Mouse (Mus musculus): Measurements from ENCODE around the gene Fam214b. TPM values are rescaled to one million over a fixed set of nuclear protein-coding genes. Genes with fewer than 3 reads are reported as not detected.

The Fam214b gene
- polyA plus RNA-seq, 1 experiment from 2014 or later: 8.1 TPM

DNA sequence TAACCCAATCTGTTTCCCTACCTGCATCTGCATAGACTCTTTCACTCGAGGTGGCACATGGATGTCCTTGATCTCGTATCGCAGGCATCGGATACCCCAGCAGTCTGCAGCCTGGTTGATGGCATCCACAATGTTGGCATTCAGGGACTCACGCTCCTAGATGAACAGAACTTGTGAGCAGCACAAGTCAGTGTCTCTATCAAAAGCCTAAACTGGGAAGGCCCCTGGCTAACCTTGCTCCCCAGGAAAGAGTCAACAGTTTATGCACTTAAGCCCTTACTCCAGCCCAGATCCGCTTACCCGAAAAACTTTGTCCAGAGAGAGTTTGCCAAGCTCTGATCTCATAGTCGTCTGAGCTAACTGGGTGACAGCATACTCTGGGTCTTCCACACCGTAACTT lies 16.3 kb downstream of the Fam214b start:
- TF ChIP-seq CTCF (IDR thresholded peaks at IDR 0.05; ENCODE audit: low read depth): no peak
- H3K4me2 ChIP-seq (ENCODE audit: low read length): 0 out of 2 replicates have a peak overlapping the region, but pooled peaks have one; percentile 79

GRCm38 (mm10) chr4:43029121-43029520 lies 16.9 kb downstream of the Fam214b start:
- WGBS: 89% methylated on average over 7 of the region's 7 CpGs
- H3K36me3 ChIP-seq (ENCODE audit: insufficient read depth, low read length): peaks cover 30% of the 10 kb centered on the region
- no peaks in the 10 kb centered on the region for H3K9me3 ChIP-seq (replicated peaks; ENCODE audit: low read length)
- no peak overlapping the region for H3K4me3 ChIP-seq (replicated peaks; ENCODE audit: low read depth, low read length)
- no peak overlapping the region for H3K27ac ChIP-seq
- ATAC-seq (replicated peaks; ENCODE audit: low FRiP score, low read depth) (no peak), DNase-seq (ENCODE audit: low spot score) (no peak)
- H3K27me3 ChIP-seq (ENCODE audit: insufficient read depth, low read length): no peaks in the 10 kb centered on the region
- peaks cover 16% of the 10 kb centered on the region for H3K4me1 ChIP-seq (replicated peaks; ENCODE audit: insufficient read depth, low read length)
- no peak overlapping the region for H3K9ac ChIP-seq (ENCODE audit: low read depth, low read length)
- TF ChIP-seq CTCF (IDR thresholded peaks at IDR 0.05; ENCODE audit: low read depth): no peak
- H3K4me2 ChIP-seq (ENCODE audit: low read length): no peak overlapping the region

More for the DNA sequence above, 16.3 kb downstream of the Fam214b start:
- DNase-seq (ENCODE audit: low spot score) (no peak), ATAC-seq (replicated peaks; ENCODE audit: low FRiP score, low read depth) (no peak)
- Histone ChIP-seq H3K9ac (ENCODE audit: low read depth, low read length) (0 out of 2 replicates have a peak overlapping the region, but pooled peaks have one; percentile 5), H3K4me3 (replicated peaks; ENCODE audit: low read depth, low read length) (no peak overlapping the region), H3K4me1 (replicated peaks; ENCODE audit: insufficient read depth, low read length) (peaks cover 11% of the 10 kb centered on the region), H3K36me3 (ENCODE audit: insufficient read depth, low read length) (peaks cover 35% of the 10 kb centered on the region), H3K9me3 (replicated peaks; ENCODE audit: low read length) (no peaks in the 10 kb centered on the region), H3K27me3 (ENCODE audit: insufficient read depth, low read length) (no peaks in the 10 kb centered on the region), H3K27ac (no peak overlapping the region)
- 96% methylated on average over 9 of the region's 9 CpGs for WGBS

- WGBS: 5% methylated on average over 42 of the region's 42 CpGs
- peak; percentile 83 for TF ChIP-seq CTCF (IDR thresholded peaks at IDR 0.05; ENCODE audit: low read depth)
- Histone ChIP-seq H3K4me3 (replicated peaks; ENCODE audit: low read depth, low read length) (peak within 1 kb of the TSS; percentile 49), H3K4me2 (ENCODE audit: low read length) (peak within 1 kb of the TSS; percentile 64), H3K36me3 (ENCODE audit: insufficient read depth, low read length) (peaks cover 45% of the 10 kb centered on the region), H3K9ac (ENCODE audit: low read depth, low read length) (peak within 1 kb of the TSS; percentile 64), H3K27ac (peak within 1 kb of the TSS; percentile 90), H3K9me3 (replicated peaks; ENCODE audit: low read length) (no peaks in the 10 kb centered on the region), H3K27me3 (ENCODE audit: insufficient read depth, low read length) (no peaks in the 10 kb centered on the region), H3K4me1 (replicated peaks; ENCODE audit: insufficient read depth, low read length) (peaks cover 12% of the 10 kb centered on the region)
- DNase-seq (ENCODE audit: low spot score) (peak; percentile 98), ATAC-seq (replicated peaks; ENCODE audit: low FRiP score, low read depth) (peak; percentile 90)
Measured at GRCm38 (mm10) chr4:43025084-43025960, 20.7 kb downstream of the Fam214b start, which contains the start of gene Pigo. Gene Pigo (minus strand): TSS chr4:43025819.

GRCm38 (mm10) chr4:43024673-43025072 lies 21.3 kb downstream of the Fam214b start:
- H3K4me1 ChIP-seq (replicated peaks; ENCODE audit: insufficient read depth, low read length): peaks cover 9% of the 10 kb centered on the region; the same call in 1 of the 2 replicates
- H3K9ac ChIP-seq (ENCODE audit: low read depth, low read length): peak overlapping the region; percentile 64; the same call in 1 of the 2 replicates
- TF ChIP-seq CTCF (IDR thresholded peaks at IDR 0.05; ENCODE audit: low read depth): no peak
- WGBS: 76% methylated on average over 14 of the region's 14 CpGs
- H3K4me2 ChIP-seq (ENCODE audit: low read length): peak overlapping the region; percentile 64
- ATAC-seq (replicated peaks; ENCODE audit: low FRiP score, low read depth): no peak
- peak overlapping the region; percentile 49 for H3K4me3 ChIP-seq (replicated peaks; ENCODE audit: low read depth, low read length)
- H3K36me3 ChIP-seq (ENCODE audit: insufficient read depth, low read length): peaks cover 48% of the 10 kb centered on the region
- H3K27ac ChIP-seq: 0 out of 2 replicates have a peak overlapping the region, but pooled peaks have one; percentile 90
- H3K27me3 ChIP-seq (ENCODE audit: insufficient read depth, low read length): no peaks in the 10 kb centered on the region
- no peaks in the 10 kb centered on the region for H3K9me3 ChIP-seq (replicated peaks; ENCODE audit: low read length)
- no peak for DNase-seq (ENCODE audit: low spot score)

DNA sequence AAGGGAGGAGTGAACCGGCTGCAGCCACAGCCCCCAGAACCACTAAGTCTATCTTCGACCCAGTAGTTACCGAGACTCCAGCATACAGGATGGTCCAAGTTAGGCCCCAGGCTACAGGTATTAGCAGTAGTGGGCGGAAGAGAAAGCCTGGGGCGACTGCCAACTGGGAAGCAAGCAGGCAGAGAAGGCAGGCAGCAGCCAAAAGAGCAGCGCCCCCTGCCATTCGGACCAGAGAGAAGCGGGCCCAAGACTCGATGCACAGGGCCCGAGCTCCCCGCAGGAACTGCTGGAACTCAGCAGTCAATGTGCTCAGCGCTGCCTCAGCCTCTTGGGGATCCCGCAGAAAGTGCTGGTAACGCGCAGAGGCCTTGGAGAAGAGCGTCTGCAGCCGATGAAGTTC lies 24.7 kb downstream of the Fam214b start:
- no peaks in the 10 kb centered on the region for H3K9me3 ChIP-seq (replicated peaks; ENCODE audit: low read length)
- WGBS: 79% methylated on average over 17 of the region's 17 CpGs
- no peak for TF ChIP-seq CTCF (IDR thresholded peaks at IDR 0.05; ENCODE audit: low read depth)
- no peak overlapping the region for H3K27ac ChIP-seq
- no peak for ATAC-seq (replicated peaks; ENCODE audit: low FRiP score, low read depth)
- H3K4me1 ChIP-seq (replicated peaks; ENCODE audit: insufficient read depth, low read length): peaks cover 9% of the 10 kb centered on the region; the same call in 1 of the 2 replicates
- no peak overlapping the region for H3K9ac ChIP-seq (ENCODE audit: low read depth, low read length)
- H3K27me3 ChIP-seq (ENCODE audit: insufficient read depth, low read length): no peaks in the 10 kb centered on the region
- H3K4me3 ChIP-seq (replicated peaks; ENCODE audit: low read depth, low read length): no peak overlapping the region
- DNase-seq (ENCODE audit: low spot score): no peak
- peaks cover 37% of the 10 kb centered on the region for H3K36me3 ChIP-seq (ENCODE audit: insufficient read depth, low read length)
- no peak overlapping the region for H3K4me2 ChIP-seq (ENCODE audit: low read length)

- H3K4me3 ChIP-seq (replicated peaks; ENCODE audit: low read depth, low read length): no peak overlapping the region
- H3K4me1 ChIP-seq (replicated peaks; ENCODE audit: insufficient read depth, low read length): peaks cover 9% of the 10 kb centered on the region; the same call in 1 of the 2 replicates
- H3K27ac ChIP-seq: no peak overlapping the region
- no peak for TF ChIP-seq CTCF (IDR thresholded peaks at IDR 0.05; ENCODE audit: low read depth)
- WGBS: 89% methylated on average over 16 of the region's 16 CpGs
- H3K36me3 ChIP-seq (ENCODE audit: insufficient read depth, low read length): peaks cover 37% of the 10 kb centered on the region
- H3K9me3 ChIP-seq (replicated peaks; ENCODE audit: low read length): no peaks in the 10 kb centered on the region
- H3K4me2 ChIP-seq (ENCODE audit: low read length): no peak overlapping the region
- DNase-seq (ENCODE audit: low spot score) (no peak), ATAC-seq (replicated peaks; ENCODE audit: low FRiP score, low read depth) (no peak)
- H3K9ac ChIP-seq (ENCODE audit: low read depth, low read length): no peak overlapping the region
- no peaks in the 10 kb centered on the region for H3K27me3 ChIP-seq (ENCODE audit: insufficient read depth, low read length)
Measured at GRCm38 (mm10) chr4:43020876-43021275, 25.1 kb downstream of the Fam214b start.
